Mouse (Mus musculus) heart, embryonic 12.5 days (tissue): ENCODE data around the gene Gbp2. TPM values are rescaled to one million over a fixed set of nuclear protein-coding genes. Genes with fewer than 3 reads are reported as not detected.

Experiments
- microRNA-seq: library from miRNA; unstranded; fragments of <30 nt; microRNA quantifications from one replicate; pipeline ENCODE4, GENCODE M21; 2017
- polyA plus RNA-seq: library from polyadenylated mRNA; unstranded; fragments of >200 nt; fragmentation: Nextera tagmentation; extraction: Ambion mirVana; gene quantifications from 2 replicates; pipeline ENCODE4 v1.2.1, GENCODE M21; 2016

Gbp2 gene
- polyA plus RNA-seq, 1 experiment from 2014 or later = 1.0 TPM

Small RNAs within 50 kb of the gene (microRNA-seq; reads per million reads assigned to microRNA genes)
- gene Mir6381 = not detected

Other genes with a start within 250 kb of the Gbp2 start
- 218 and 224 TPM in 2 replicates for gene Pdlim5, start 224.9 kb upstream of the Gbp2 start, polyA plus RNA-seq
- 0.06 and 0.09 TPM in 2 replicates for gene Gbp5, start 126.6 kb upstream of the Gbp2 start, polyA plus RNA-seq
- gene Gbp7, start 90.3 kb upstream of the Gbp2 start, polyA plus RNA-seq = 1.4 and 1.8 TPM in 2 replicates
- gene Gbp3, start 60.6 kb upstream of the Gbp2 start, polyA plus RNA-seq = 1.4 and 1.7 TPM in 2 replicates
- not detected in 2 replicates for gene Gbp2b, start 25.8 kb upstream of the Gbp2 start, polyA plus RNA-seq
- gene Kyat3, start 80.4 kb downstream of the Gbp2 start, polyA plus RNA-seq = 8.9 and 10.4 TPM in 2 replicates
- gene Gtf2b, start 144.4 kb downstream of the Gbp2 start, polyA plus RNA-seq = 56.6 and 58.4 TPM in 2 replicates